Mouse (Mus musculus) neural tube, embryonic 10.5 days (tissue): ENCODE measurements around the gene Trim16.

ENCODE experiments used
- DNase-seq: peaks from one replicate; pipeline ENCODE4 v3.0.0-alpha.2; 2017; ENCODE audit warnings: low spot score; ENCODE audit errors: extremely low spot score

The Trim16 gene

DNA sequence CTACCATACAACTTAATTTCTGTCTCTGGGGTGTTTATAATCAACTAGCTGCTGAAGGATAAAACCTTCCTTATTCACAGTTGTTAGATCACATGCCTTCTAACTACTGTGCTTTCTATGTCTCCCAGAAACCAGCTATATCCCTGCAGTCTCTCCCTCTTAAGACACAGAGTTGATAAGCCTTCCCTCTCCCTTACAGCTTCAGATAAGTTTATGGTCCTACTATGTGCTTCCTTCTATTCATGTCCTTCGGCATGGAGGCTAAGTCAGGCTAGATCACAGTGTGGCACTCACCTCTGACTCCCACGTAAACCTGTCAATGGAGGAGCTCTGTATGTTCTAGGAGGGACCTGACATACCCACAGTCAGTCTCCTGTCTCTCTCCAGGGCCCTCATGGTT lies 10.4 kb downstream of the Trim16 start:
- no peak for DNase-seq

DNA sequence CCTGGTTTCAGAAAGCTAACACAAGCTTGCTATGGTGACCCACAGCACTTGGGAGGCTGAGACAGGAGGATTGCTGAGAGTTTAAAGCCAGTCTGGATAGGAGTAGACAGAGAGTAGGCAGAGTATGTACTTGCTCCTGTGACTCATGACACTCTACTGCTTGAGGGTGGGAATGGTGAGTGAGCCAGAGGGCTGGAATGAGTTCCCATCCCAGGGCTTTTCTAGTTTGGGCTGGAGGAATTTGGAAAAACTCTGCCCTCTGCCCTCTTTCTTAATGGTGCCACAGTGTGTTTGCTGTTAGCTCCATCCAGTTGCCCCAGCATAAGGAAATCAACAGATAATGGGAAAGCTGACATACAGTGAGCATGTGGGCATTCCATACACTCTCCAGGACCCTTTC lies 11.9 kb downstream of the Trim16 start:
- no peak for DNase-seq

DNA sequence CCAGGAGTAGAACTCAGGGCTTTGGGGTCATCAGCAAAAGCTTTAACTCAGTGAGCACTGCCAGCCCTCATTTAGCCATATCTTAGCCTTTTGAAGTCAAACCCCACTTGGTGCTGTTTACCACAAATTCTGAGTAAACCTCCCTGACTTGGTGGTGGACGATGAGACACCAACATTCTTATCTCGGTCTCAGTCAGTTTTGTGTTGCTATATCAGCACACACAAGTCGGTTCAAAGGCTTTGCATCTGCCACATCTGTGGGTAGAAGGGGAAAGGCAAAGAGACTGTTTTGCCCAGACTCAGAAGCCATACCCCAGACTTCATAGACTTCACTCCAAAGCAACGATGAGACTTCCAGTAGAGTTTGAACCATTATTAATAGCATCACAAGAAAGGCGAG lies 24.5 kb downstream of the Trim16 start:
- DNase-seq: no peak

DNA sequence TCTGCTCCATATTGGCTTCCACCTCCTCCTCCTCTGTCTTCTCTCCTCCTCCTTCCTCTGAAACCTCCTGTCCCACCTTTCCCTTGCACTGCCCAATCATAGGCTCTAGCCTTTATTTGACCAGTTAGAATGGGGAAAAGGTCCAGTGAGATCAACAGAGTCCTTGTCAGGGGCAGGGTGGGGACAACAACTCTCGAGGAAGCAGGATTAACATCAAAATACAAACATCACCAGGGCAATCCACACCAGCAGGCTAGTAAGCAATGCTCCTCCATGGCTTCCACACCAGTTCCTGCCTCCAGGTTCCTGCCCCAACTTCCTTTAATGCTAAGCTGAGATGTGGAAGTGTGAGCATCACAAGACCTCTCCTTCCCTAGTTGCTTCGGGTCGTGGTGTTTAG lies 25.7 kb downstream of the Trim16 start:
- DNase-seq: no peak

DNA sequence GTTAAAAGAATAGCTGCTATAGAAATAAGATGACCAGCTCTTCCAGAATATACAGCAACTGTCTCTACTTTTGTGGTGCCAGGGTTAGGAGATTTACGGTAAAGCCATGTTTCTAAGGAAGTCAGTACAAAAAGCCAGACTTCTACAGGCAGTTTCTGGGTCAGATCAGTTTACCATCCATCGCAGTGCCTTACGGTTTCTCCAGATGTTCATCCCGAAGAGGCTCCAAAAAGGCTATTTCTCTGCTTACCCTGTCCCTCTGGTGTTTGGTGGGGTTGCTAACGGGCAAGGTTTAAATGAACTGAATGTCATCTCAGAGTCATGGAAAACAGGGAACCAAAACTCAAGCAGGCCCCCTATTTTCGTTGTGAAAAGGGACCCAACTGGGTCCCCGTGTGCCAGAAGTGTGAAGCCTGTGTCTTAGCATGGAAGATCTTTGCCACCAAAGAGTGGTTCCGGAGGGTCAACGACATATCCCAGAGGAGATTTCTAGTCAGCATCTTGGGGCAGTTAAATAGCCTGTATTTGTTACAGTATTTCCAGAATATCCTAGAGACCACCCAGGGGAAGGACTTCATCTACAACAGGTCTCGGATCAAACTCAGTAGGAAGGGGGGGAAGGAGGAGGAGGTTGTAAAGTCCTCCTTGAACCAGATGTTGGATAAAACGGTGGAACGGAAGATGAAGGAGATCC lies 27.1 kb downstream of the Trim16 start, which contains the start of gene Fbxw10:
TSS of gene Fbxw10 (plus strand) at position 109 of the 694 bp plus-strand sequence.
- DNase-seq: peak; percentile 34

DNA sequence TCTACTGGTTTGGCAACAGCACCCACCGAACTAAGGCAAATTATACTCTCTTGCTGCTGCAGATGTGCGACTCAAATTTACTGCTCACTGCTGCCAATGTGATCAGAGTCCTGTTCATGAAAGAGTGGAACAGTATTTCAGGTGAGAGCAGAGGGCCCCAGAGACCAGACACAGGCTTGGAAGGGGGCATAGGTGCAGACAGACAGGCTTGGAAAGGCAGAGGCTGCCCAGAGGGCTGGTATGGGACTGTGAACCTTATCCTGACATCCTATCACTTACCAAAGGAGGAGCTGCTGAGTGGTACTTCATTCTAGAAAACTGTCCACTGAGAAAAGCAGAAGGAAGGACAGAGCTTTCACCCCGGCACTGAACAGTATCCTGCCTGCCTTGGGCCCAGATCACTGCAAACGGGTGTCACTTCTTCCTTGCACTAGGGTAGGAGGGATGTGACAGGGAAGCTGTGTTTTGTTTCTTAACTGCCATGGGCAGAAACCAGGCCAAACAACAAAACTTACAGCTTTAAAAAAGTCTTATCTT lies 27.7 kb downstream of the Trim16 start:
- DNase-seq: no peak

DNA sequence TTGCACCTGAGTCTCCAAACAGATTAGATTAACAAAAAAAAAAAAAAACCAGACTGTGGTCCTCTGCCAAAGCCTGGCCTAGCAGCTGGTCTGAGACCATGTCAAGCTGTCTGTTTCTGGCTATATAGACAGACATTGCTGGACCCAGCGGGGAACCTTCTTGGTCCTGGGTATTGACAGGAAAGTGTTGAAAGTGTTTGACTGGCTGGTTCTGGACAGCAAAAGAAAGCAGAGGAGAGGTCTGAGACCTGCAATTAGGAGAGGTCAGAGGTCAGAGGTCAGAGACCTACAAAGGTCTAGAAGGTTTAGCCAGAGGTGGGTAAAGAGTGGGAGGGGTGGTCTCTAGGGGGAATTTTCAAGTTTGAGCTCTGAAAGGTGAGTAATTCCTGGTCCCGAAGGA lies 28.3 kb downstream of the Trim16 start:
- DNase-seq: peak; percentile 21

DNA sequence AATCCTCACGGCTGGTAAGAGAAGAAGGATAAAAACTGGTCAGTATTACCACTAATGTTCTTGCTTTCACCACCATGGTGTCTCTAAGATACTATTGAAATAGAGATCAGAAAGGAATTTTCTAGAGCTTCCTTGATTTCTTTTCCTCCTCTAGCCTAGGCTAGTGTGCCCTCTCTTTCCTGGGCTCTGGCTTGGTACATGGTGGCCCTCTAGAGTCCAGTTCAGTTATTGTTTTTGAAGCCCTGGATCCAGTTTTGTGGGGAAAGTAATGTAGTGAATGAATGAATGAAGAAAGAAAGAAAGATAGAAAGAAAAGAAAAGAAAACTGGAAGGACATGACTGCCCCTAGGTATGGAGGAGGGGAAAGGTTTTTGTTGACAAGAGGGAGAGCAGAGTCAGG lies 31.2 kb downstream of the Trim16 start:
- DNase-seq: no peak

DNA sequence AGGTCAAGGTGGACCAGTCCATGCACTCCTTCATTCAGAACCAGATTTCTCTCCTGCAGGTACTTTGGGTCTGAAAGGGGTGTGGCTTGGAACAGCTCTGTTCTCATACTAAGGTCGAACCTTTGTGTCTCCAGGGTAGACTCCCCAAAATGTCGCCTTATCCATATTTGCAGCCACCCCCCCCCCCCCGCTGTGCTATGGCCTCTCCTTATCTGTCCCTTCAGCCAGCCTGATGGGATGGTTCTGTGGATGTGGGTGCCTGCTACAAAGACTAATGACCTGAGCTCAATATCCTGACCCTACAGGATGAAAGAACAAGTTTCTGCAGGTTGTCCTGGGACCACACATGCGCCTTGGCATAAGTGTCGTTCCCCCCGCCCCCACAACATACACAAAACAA lies 33.3 kb downstream of the Trim16 start:
- DNase-seq: no peak

DNA sequence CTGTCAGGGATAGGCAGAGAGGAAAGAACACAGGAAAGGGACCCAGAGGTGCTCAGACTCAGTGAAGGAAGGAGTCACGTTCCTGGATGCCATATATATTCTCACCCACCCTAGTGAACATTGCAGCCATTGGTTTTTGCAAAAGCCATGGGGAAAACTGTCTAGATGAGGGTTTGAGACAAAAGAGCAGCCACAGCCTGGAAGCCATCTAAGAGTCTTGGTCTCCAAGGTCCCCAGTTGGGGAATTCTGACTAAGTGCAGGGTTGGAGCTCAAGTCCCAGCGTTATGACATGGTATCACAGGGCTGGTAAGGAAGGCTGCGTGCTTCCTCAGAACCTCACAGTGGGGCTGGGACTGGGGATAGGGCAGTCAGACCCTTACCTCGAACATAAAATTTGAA lies 45.5 kb downstream of the Trim16 start:
- DNase-seq: no peak

DNA sequence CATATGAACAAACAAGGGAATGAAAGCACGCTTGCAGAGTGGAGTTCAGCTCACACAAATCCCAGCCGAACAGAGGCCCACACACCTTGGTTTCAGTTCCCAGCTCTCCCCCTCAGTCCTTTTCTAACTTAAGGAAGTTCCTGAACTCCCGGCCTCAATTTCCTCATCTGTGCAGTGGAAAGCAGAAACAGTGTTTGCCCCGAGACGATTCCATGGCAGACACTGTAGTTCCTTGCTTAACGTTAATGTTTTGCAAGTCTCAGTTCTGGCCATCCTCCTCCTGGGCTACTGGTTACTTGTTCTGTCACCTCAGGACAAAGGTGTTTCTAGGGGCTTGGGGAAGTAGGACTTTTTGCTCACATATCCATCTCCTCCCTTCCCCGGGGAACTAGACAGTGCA lies 46.7 kb downstream of the Trim16 start:
- DNase-seq: no peak

DNA sequence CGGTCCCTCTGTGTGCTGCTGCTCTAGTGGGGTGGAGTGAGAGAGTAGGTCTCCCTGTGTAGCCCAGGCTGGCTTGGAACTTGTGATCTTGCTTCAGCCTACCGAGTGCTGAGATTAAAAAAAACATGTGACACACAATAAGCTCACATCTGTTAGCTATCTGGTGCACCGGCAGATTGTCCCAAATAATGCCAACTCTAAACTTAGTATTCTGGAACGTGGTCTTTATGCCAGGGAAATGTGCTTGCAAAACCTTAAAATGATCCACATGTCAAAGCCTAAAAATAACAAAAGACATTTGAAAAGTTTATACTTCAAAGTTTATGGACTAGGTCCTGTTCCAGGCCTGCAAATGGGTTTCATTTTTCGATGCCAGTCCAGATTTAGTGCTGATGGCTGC lies 49.2 kb downstream of the Trim16 start:
- DNase-seq: no peak

DNA sequence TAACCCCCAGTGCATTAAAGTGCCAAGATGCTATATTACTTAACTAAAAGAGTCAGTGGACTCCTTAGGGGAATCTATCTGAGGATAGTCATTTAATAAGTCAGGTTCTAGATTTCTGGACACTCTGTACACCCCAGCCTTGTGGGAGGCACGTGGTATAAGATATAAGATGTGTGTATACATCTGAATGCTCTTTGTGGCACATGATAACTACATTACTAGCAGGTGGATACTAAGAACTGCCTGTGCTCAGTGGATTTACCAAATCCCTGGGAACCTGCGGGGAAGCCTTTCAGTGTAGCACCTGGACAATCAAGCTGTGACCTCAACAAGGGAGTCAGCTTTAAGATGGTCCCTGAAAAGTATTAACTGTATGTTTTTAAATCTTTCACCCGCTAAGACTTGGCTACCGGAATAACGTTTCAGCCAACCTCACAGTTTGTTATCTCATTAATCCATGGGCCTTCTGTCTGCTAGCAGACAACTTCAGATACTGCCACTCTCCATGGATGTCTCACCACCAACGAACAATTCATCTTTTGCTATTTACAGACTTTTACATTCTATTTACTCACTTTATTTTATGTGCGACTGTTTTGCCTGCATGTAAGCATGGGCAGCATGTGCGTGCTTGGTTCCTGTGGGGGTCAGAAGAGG lies 49.8 kb downstream of the Trim16 start:
- DNase-seq: no peak

DNA sequence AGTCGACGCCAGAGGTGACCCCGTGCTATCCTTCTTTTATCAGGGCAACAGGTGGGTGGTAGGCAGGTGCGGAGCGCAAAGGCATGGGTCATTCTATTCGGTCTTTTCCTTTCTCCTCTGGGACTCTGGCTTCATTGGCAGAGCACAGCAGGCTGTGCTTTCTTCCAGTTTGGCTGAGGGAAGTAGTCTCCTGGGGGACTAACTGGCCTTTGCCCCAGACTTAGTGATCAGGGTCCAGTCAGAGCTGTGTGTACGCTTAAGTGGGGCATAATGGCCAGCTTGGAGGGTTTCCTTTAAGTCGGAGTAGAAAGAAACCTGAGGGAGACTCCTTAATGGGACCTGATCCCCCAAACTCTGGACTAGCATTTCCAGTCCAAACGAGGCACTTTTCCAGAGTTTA lies 53.4 kb downstream of the Trim16 start:
- no peak for DNase-seq

DNA sequence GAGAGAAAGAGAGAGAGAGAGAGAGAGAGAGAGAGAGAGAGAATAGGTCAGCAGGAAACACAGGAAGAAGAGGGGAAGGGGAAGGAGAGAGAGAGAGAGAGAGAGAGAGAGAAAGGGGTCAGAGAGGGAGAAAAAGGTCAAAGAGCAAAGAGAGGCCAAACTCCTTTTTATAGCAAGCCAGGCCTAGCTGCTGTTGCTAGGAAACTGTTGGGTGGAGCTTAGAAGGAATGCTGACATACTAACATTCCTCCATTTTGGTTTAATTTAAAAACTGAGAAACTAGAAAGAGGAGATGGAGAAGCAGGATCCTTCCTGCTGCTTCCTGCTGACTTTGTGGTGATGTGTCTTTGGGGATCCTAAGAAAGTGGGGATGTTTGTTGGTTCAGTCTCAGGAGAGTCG lies 55.7 kb downstream of the Trim16 start:
- DNase-seq: no peak

DNA sequence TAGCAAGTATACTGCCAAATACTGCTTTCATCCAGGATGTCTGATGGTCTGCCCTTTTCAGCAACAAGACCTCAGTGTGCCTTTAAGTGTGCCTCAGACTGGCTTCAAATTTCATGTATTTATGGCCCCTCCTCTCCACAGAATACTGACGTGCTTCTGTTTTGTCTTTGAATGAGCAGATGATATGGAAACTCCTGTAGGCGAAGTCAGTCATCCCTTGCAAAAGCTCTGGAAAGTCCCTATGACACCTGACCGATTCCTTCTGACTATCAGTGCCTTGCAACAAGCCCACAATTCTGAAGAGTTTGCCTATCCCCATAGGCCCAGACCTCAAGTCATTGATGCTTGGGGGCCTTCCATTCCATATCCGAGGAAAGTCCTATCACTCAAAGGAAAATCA lies 56.4 kb downstream of the Trim16 start:
- DNase-seq: no peak

DNA sequence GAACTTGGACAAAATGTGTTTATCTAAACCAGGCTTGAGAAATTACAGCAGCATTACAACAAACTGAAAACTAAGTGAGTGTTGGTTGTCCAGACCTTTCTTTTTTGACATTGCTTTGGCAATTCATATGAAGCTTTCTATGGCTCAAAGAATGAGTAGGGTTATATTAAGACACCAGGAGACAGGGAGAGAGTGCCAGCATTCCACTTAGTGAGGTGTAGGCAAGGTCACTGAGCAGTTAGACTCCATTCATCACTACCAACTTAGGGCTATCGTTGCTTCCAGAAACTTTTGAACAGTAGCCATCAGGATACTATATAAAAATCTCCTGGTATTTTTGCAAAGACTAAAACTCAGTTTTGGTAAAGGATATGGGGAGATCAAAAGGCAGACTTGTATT lies 57.4 kb downstream of the Trim16 start:
- no peak for DNase-seq

DNA sequence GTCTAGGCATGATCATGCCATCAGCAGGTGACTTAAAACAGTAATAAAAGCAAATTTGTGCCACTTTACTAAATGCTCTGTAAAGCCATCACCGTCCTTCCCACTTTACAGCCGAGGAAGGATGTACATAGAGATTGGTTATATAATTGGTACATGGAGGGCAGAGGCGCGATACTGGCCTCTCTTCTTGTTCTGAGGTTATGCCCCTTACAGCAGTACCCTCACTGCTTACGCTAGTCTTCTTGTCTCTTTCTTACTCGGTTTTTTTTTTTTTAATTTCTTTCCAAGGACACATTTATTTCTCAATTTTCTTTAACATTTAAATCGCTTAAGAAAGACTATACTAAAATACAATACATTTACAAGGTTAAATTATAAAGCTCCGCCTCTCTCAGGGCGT lies 58.7 kb downstream of the Trim16 start:
- no peak for DNase-seq

DNA sequence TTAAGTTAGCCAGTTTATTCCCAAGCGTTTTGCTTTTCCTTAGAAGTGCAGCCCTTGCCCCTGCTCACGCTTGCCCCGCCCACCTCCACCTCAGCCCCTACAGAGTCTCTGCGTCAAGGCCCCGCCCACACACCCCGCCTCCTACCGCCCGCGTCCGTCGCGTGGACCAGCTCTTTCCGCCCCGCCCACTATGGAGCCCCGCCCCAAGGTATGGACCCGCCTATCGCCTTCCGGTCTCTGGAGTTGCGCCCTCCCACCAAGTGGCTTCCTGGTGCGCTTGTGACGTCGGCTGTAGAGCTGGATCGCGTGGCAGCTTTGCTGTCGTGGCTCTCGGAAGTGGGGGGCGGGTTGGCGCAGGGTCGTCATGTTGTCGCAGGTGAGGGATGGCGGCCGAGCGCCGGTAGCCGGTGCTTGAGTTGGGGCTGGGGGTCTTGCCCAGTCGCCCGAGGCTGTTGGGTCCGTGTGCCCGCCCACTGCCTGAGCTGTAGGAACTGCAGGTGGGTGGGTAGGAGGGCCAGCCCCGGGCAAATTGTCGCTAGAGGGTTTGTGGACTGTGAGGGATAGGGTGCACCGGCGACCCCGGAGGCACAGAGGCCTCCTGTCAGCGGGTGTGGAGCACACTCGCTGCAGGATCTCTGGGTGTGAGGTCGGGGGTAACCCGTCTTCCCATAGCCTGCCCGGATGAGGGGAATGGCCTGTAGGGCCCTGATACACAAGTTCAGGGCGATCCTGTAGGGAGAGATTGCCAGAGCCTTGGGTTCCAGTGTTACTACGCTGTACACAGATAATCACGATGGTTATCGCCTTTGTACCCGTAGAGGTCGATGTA lies 59.4 kb downstream of the Trim16 start, which contains the start of gene Tvp23b:
TSS of gene Tvp23b (plus strand) at position 236 of the 829 bp plus-strand sequence.
- DNase-seq: peak; percentile 99

DNA sequence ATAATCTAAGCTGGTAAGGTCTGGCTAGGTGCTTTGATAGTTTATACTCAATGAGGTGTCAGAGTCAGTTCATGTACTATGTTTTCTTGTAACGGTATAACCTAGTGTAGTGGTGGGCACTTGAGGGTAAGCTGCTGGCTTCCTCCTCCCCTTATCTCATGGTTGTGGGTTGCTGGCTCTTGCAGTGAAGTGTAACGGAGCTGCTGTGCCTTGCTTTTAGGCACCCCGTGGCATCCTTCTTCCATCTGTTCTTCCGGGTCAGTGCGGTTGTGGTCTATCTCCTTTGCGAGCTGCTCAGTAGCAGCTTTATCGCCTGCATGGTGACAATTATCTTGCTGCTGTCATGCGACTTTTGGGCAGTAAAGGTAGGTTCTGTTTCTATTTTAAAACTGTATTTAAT lies 63.4 kb downstream of the Trim16 start:
- no peak for DNase-seq

DNA sequence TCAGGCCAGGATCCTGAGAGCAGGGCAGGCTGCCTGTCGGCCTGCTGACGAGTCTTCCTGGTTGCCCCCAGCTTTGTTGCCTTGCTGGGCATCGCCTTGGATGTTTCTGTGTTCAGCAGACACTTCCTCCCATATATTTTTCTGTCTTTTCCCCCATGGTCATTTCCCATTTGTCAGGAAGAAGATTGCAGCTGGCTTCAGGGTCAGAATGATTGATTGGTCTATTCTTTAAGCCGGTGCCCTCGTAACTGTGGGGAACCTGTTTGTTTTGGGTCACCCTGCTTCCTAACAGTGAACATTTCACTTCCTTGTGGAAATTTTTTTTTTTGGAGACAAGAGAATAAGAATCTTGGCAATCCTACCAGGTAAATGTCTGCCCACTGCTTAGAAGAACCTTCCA lies 65.3 kb downstream of the Trim16 start:
- DNase-seq: no peak

DNA sequence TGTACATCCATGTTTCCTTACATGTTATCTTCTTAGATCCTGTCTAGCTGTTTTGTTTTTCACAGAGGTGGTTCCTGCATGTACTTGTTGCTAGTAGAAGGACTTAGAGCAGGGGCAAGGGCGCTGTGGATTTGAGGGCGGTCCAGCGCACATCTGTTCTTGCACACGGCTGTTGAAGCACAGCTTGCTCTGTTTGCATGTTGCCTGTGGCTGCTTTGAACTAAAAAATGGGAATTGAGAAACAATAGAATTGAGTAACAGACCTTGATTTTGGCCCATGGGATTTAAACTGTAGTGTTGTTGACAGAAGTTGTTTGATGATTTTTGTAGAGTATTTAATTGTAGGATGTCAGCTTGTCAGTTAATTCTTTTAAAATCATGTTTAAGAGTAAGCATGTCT lies 70.8 kb downstream of the Trim16 start:
- no peak for DNase-seq
